Mouse (Mus musculus) lung, postnatal 0 days (tissue): ENCODE results near the gene Lta. TPM values are rescaled to one million over a fixed set of nuclear protein-coding genes. Genes with fewer than 3 reads are reported as not detected.

Experiments used
- ATAC-seq: fragments of 200-750 bp; cut with Nextera tagmentation; 2 replicates; pipeline ENCODE4 v1.8.0; 2017; ENCODE audit warnings: moderate library complexity
- DNase-seq: peaks from one replicate; pipeline ENCODE4 v3.0.0-alpha.2; 2016; ENCODE audit warnings: low spot score
- H3K27ac ChIP-seq: fragments of 300-500 bp; sonication (generic); 2 replicates; pipeline ENCODE4 v1.5.1; 2014; ENCODE audit warnings: antibody characterized with exemption, mild to moderate bottlenecking, low read length, mixed read lengths
- H3K27me3 ChIP-seq: fragments of 300-500 bp; sonication (generic); replicated peaks from 2 replicates; pipeline ENCODE4 v1.6.1; 2014; ENCODE audit warnings: low read length, mixed read lengths; ENCODE audit not compliant: insufficient read depth
- H3K36me3 ChIP-seq: fragments of 300-500 bp; sonication (generic); 2 replicates; pipeline ENCODE4 v1.6.1; 2014; ENCODE audit warnings: low read length, mixed read lengths; ENCODE audit not compliant: insufficient read depth
- H3K4me1 ChIP-seq: fragments of 300-500 bp; sonication (generic); 2 replicates; pipeline ENCODE4 v1.6.1; 2014; ENCODE audit warnings: antibody characterized with exemption, low read depth, low read length, mixed read lengths; ENCODE audit not compliant: insufficient read depth
- H3K4me2 ChIP-seq: fragments of 300-500 bp; sonication (generic); replicated peaks from 2 replicates; pipeline ENCODE4 v1.6.1; 2014; ENCODE audit warnings: low read depth, mild to moderate bottlenecking, low read length, moderate library complexity, mixed read lengths
- H3K4me3 ChIP-seq: fragments of 300-500 bp; sonication (generic); 2 replicates; pipeline ENCODE4 v1.5.1; 2014; ENCODE audit warnings: low read depth, low read length
- H3K9ac ChIP-seq: fragments of 300-500 bp; sonication (generic); replicated peaks from 2 replicates; pipeline ENCODE4 v1.6.1; 2014; ENCODE audit warnings: low read depth, mild to moderate bottlenecking
- H3K9me3 ChIP-seq: fragments of 300-500 bp; sonication (generic); 2 replicates; pipeline ENCODE4 v1.6.1; 2016; ENCODE audit warnings: low read length, mixed read lengths
- CTCF ChIP-seq: IDR thresholded peaks from 2 replicates; pipeline ENCODE4 v1.5.1; 2016; ENCODE audit warnings: antibody characterized with exemption, mild to moderate bottlenecking
- EP300 ChIP-seq: IDR thresholded peaks from 2 replicates; pipeline ENCODE4 v1.6.1; 2016; ENCODE audit warnings: antibody characterized with exemption, mild to moderate bottlenecking, control low read depth
- WGBS: fragments of 180-500 bp; shearing (Covaris S2); extraction: QIAGEN DNeasy Blood & Tissue Kit; methylation state at CpG from one replicate; pipeline ENCODE4 v1.1.7; 2014; 5-methylcytosine and 5-hydroxymethylcytosine counted together
- polyA plus RNA-seq: library from polyadenylated mRNA; unstranded; fragments of >200 nt; fragmentation: Nextera tagmentation; extraction: Ambion mirVana; gene quantifications from 2 replicates; pipeline ENCODE4 v1.2.1, GENCODE M21; 2015

Gene Lta
- polyA plus RNA-seq, 1 experiment from 2014 or later = 0.11 TPM

DNA sequence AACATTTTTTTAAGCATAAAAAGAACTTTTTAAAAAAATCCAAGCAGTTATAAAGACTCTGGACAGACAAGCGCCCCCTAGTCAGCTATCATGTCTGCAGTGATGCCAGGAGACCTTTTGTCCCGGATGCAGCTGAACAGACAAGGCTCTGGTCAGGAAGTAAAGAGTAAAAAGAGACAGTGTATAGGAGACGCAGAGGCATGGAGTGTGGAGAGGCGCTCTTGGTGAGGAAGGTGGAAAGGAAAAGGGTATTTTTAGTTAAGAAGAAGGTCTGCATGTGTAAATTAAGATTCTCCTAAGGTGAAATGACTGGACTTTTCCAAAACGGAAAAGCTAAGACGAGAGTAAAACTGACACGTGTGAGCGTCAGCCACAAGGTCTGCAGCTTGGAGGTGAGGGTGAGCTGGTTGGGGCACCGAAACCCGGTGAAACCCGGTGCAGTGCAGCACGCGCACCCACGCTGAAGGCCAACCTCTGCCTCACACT is 21.5 kb upstream of the Lta start:
- Histone ChIP-seq H3K9ac (no peak overlapping the region), H3K27ac (no peak overlapping the region), H3K4me3 (no peak overlapping the region), H3K9me3 (no peaks in the 10 kb centered on the region), H3K36me3 (peaks cover 6% of the 10 kb centered on the region; the same call in 1 of the 2 replicates), H3K4me2 (no peak overlapping the region), H3K4me1 (no peaks in the 10 kb centered on the region), H3K27me3 (no peaks in the 10 kb centered on the region)
- ATAC-seq (no peak), DNase-seq (no peak)
- TF ChIP-seq EP300 (no peak), CTCF (peak; percentile 13; the same call in 1 of the 2 replicates)
- WGBS = 62% methylated on average over 14 of the region's 14 CpGs

DNA sequence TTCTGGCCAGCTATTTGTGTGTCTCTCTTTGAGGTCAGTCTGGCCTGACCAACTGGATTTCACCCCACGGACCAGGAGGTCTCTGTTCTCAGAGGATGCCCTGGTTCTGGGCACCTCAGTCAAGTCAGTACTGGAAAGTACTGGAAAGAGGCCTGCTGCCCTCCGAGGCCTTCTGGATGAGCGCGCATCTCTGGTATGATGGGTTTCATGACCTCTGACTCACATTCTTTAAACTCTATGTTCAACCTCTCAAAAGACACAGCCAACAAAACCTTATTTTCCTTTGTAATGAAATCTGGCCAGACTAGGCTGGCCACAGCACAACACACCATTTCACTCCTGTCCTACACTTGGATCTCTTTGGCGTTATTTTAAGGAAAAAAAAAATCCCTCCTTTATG is 20.3 kb upstream of the Lta start:
- Histone ChIP-seq H3K27ac (no peak overlapping the region), H3K27me3 (no peaks in the 10 kb centered on the region), H3K4me3 (no peak overlapping the region), H3K9ac (no peak overlapping the region), H3K36me3 (0 out of 2 replicates have a peak, but pooled peaks cover 7% of the 10 kb centered on the region), H3K4me1 (peaks cover under 1% of the 10 kb centered on the region), H3K9me3 (no peaks in the 10 kb centered on the region), H3K4me2 (no peak overlapping the region)
- 90% methylated on average over 5 of the region's 5 CpGs for WGBS
- no peak for TF ChIP-seq CTCF
- no peak for TF ChIP-seq EP300
- no peak for ATAC-seq
- DNase-seq = no peak

DNA sequence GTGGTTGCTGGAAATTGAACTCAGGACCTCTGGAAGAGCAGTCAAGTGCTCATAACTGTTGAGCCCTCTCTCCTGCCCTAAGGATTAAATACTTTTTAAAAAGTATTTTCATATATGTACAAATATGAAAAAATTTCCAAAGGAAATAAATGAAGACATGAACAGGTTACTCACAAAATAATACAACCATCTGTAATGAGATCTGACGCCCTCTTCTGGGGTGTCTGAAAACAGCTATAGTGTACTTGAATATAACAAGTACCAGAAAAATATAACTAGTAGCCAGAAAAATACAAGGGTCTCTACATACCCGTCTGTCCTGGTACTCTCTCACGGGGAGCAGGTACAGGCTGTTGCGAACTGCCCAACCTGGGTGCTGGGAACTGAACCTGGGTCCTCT is 19.5 kb upstream of the Lta start:
- H3K27ac ChIP-seq = no peak overlapping the region
- H3K4me2 ChIP-seq = no peak overlapping the region
- H3K9me3 ChIP-seq = no peaks in the 10 kb centered on the region
- no peak for ATAC-seq
- no peak for DNase-seq
- no peak for TF ChIP-seq CTCF
- TF ChIP-seq EP300 = no peak
- 96% methylated on average over 4 of the region's 4 CpGs for WGBS
- no peak overlapping the region for H3K9ac ChIP-seq
- no peaks in the 10 kb centered on the region for H3K27me3 ChIP-seq
- H3K4me1 ChIP-seq = peaks cover 6% of the 10 kb centered on the region
- no peak overlapping the region for H3K4me3 ChIP-seq
- 0 out of 2 replicates have a peak, but pooled peaks cover 11% of the 10 kb centered on the region for H3K36me3 ChIP-seq

DNA sequence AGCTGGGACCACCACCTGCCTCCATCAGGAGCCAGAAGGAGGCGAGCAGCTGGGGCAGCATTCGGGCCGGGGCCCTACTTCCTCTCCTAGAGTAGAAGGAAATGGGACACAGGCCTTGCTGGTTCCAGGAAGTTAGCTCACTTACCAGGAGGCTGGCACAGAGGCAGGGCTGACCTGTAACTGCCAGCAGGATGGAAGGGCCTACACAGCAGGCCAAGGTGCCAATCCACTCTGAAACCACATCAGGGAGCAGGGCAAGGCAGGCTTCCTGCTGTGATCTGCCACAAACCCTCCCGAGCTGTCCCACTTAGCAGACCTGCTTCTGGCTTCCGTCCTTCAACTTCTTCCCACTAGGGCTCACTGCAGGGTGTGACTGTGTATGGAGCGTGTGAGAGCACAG is 17.1 kb upstream of the Lta start:
- peak; percentile 27 for ATAC-seq
- Histone ChIP-seq H3K27me3 (no peaks in the 10 kb centered on the region), H3K4me3 (no peak overlapping the region), H3K36me3 (0 out of 2 replicates have a peak, but pooled peaks cover 11% of the 10 kb centered on the region), H3K27ac (0 out of 2 replicates have a peak overlapping the region, but pooled peaks have one; percentile 26), H3K9me3 (no peaks in the 10 kb centered on the region), H3K9ac (no peak overlapping the region), H3K4me1 (peaks cover 10% of the 10 kb centered on the region), H3K4me2 (no peak overlapping the region)
- DNase-seq = peak; percentile 51
- WGBS = 60% methylated on average over 6 of the region's 6 CpGs
- TF ChIP-seq CTCF (no peak), EP300 (no peak)

DNA sequence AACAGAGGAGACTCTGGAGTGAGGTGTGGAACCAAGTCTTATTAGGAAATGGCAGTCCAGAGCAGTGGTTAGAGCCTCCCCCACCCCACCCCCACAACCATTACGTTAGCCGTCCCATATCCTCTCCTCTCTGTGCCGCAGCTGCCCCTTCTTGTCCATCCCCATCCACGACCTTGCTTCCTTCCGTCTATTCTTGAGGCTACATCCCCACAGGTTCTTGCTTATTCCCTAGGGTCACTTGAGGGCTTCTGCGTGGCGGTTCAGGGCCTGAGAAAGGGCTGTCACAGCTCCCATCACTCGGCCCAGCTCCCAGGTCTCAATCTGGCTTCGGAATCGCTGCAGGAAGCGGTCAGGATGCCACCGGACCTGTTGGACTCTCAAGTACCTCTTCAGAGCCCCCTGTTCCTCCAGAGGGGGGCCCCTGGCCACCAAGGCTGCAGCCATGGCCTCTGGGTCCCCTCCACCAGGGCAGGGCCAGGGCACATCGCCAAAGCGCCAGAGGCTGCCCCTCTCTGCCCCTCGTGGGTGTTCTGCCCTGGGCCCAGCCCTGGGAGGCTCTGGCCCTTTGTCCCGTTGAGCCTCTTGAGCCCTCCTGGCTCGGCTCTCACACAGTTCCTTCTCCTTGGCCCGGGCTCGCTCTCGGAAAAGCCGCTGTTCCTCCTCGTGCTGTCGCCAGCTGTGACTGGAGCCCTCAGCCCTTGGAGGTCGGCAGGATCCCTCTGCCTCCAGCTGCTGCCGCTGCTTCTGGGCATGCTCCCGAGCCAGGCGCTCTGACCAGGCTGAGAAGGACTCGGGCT is 15.2 kb upstream of the Lta start, which contains the start of gene Gm16181:
Gm16181 (plus strand) TSS at position 679 of the 797 bp plus-strand sequence.
- Histone ChIP-seq H3K27me3 (no peaks in the 10 kb centered on the region), H3K36me3 (0 out of 2 replicates have a peak, but pooled peaks cover 10% of the 10 kb centered on the region), H3K27ac (peak within 1 kb of the TSS; percentile 71), H3K4me2 (0 out of 2 replicates have a peak within 1 kb of the TSS, but pooled peaks have one; percentile 3), H3K9me3 (no peaks in the 10 kb centered on the region), H3K9ac (no peak within 1 kb of the TSS), H3K4me3 (no peak within 1 kb of the TSS), H3K4me1 (peaks cover 10% of the 10 kb centered on the region)
- peak; percentile 60 for DNase-seq
- 53% methylated on average over 28 of the region's 28 CpGs for WGBS
- ATAC-seq = peak; percentile 58
- TF ChIP-seq EP300 (no peak), CTCF (no peak)

DNA sequence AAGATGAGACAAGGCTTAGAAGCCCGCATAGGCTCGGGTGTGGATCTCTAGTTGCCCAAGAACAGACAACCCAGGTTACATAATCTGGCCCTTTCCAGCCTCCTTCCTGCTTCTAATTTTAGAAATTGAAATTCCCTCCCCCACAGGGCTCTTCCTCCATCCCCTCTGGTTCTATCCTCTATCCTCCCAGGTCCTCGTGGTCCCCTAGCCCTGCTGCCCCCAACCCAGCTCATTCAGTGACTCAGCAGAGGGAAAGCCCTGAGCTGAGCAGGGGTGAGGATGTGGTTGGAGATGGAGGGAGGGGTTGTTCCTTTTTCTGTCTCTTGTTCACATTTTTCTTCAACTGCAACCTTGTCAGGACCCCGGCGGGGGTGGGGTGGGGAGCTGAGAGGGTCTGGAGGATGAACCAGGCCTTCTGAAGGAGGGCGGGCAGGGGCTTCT is 14.5 kb upstream of the Lta start:
- 54% methylated on average over 6 of the region's 6 CpGs for WGBS
- no peaks in the 10 kb centered on the region for H3K9me3 ChIP-seq
- no peak overlapping the region for H3K9ac ChIP-seq
- H3K4me3 ChIP-seq = no peak overlapping the region
- no peak for ATAC-seq
- DNase-seq = peak; percentile 33
- H3K4me2 ChIP-seq = 0 out of 2 replicates have a peak overlapping the region, but pooled peaks have one; percentile 3
- H3K27me3 ChIP-seq = no peaks in the 10 kb centered on the region
- H3K27ac ChIP-seq = no peak overlapping the region
- H3K4me1 ChIP-seq = peaks cover 10% of the 10 kb centered on the region
- no peak for TF ChIP-seq CTCF
- TF ChIP-seq EP300 = no peak
- 0 out of 2 replicates have a peak, but pooled peaks cover 5% of the 10 kb centered on the region for H3K36me3 ChIP-seq
